Mouse (Mus musculus): Measurements from ENCODE around the gene Rsbn1l. TPM values are rescaled to one million over a fixed set of nuclear protein-coding genes. Genes with fewer than 3 reads are reported as not detected.
A peak's percentile ranks its signal among the peaks of the same experiment; 100 is the strongest.

The Rsbn1l gene
- total and polyA plus RNA-seq, 2 experiments, result 1.6 to 7.7 TPM

DNA sequence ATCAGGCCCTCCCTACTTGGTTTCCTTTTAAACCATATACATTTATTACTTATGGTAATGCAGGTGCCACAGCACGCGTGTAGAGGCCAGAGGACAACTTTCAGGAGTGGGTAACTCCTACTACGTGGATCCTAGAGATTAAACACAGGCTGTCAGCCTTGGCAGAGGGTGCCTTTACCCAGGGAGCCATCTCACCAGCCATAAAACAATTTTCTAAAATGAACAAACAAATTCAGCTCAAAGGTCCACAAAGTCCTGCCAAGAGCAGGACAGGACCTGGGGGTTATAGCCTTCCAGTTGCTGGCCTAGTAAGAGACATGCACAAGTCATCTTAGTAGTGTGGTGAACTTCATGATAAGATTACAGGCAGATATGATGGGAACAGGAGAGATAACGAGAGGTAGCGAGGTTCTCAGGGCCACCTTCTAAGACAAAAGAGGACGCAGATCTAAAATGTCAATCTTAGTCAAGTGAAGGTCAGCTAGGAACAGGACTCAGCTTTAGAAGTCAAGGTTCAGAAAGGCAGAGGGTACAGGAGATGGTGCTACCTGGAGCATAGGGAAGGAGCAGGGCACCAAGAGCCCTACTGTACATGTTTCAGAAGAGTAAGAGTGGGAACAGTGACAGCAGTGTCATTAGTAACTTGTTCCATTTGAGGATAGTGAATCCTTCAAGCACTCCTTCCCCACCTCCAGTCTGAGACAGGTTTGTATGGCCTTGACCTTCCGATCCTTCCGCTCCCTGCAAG lies 34.0 kb upstream of the Rsbn1l start:
- Histone ChIP-seq H3K4me1 (ENCODE audit: control insufficient read depth, insufficient read depth, low read length) (peaks cover 7% of the 10 kb centered on the region), H3K79me2 (ENCODE audit: control insufficient read depth, insufficient read depth, low read length) (no peaks in the 10 kb centered on the region), H3K4me3 (ENCODE audit: insufficient read depth, low read depth, low read length) (no peak overlapping the region), H3K27ac (replicated peaks; ENCODE audit: insufficient read depth, low read depth, low read length) (no peak overlapping the region), H3K36me3 (ENCODE audit: control insufficient read depth, insufficient read depth, low read length) (peaks cover 34% of the 10 kb centered on the region), H3K9ac (ENCODE audit: low read depth, low read length) (no peak overlapping the region), H3K27me3 (ENCODE audit: control insufficient read depth, insufficient read depth, low read length) (no peaks in the 10 kb centered on the region)
- DNase-seq (ENCODE audit: extremely low read depth, low read depth, low spot score), result peak; percentile 81
- no peak for TF ChIP-seq POLR2A (IDR thresholded peaks at IDR 0.05; ENCODE audit: extremely low read depth, insufficient read depth, low read length)
- TF ChIP-seq CTCF (IDR thresholded peaks at IDR 0.05; ENCODE audit: low read depth, low read length), result no peak
- 55% methylated on average over 8 of the region's 8 CpGs for WGBS

DNA sequence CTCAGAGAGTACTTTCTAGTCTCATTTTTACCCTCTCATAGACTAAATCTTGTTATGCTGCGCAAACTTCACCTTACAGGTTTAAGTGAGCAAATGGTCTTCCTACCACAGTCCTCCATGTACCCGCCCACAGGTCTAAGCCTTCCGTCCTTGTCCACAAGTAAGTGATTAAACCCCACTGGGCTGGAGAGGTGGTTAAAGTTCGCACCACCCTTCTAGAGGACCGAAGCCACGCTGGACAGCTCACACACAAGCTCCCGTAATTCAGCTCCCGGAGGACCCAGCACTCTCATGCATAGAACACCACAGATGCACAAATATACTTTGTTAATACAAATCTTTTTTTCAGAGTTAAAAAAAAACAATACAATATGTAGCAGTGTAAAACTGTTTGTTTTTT lies 30.1 kb upstream of the Rsbn1l start:
- Histone ChIP-seq H3K4me3 (ENCODE audit: insufficient read depth, low read depth, low read length) (no peak overlapping the region), H3K9ac (ENCODE audit: low read depth, low read length) (no peak overlapping the region), H3K36me3 (ENCODE audit: control insufficient read depth, insufficient read depth, low read length) (peaks cover 25% of the 10 kb centered on the region), H3K27ac (replicated peaks; ENCODE audit: insufficient read depth, low read depth, low read length) (no peak overlapping the region), H3K4me1 (ENCODE audit: control insufficient read depth, insufficient read depth, low read length) (peaks cover 7% of the 10 kb centered on the region), H3K79me2 (ENCODE audit: control insufficient read depth, insufficient read depth, low read length) (no peaks in the 10 kb centered on the region), H3K27me3 (ENCODE audit: control insufficient read depth, insufficient read depth, low read length) (no peaks in the 10 kb centered on the region)
- no peak for DNase-seq (ENCODE audit: extremely low read depth, low read depth, low spot score)
- 93% methylated on average over 8 of the region's 8 CpGs for WGBS
- TF ChIP-seq POLR2A (IDR thresholded peaks at IDR 0.05; ENCODE audit: extremely low read depth, insufficient read depth, low read length) (no peak), CTCF (IDR thresholded peaks at IDR 0.05; ENCODE audit: low read depth, low read length) (no peak)

GRCm38 (mm10) chr5:20983505-20983904 lies 27.3 kb upstream of the Rsbn1l start:
- Histone ChIP-seq H3K27ac (replicated peaks; ENCODE audit: insufficient read depth, low read depth, low read length) (no peak overlapping the region), H3K9ac (ENCODE audit: low read depth, low read length) (no peak overlapping the region)

GRCm38 (mm10) chr5:20974690-20975089 lies 18.5 kb upstream of the Rsbn1l start:
- TF ChIP-seq POLR2A (IDR thresholded peaks at IDR 0.05; ENCODE audit: extremely low read depth, insufficient read depth, low read length), result no peak
- TF ChIP-seq CTCF (IDR thresholded peaks at IDR 0.05; ENCODE audit: low read depth, low read length), result no peak
- Histone ChIP-seq H3K4me1 (ENCODE audit: control insufficient read depth, insufficient read depth, low read length) (no peaks in the 10 kb centered on the region), H3K27ac (replicated peaks; ENCODE audit: insufficient read depth, low read depth, low read length) (no peak overlapping the region), H3K79me2 (ENCODE audit: control insufficient read depth, insufficient read depth, low read length) (no peaks in the 10 kb centered on the region), H3K36me3 (ENCODE audit: control insufficient read depth, insufficient read depth, low read length) (no peaks in the 10 kb centered on the region), H3K27me3 (ENCODE audit: control insufficient read depth, insufficient read depth, low read length) (no peaks in the 10 kb centered on the region), H3K9ac (ENCODE audit: low read depth, low read length) (no peak overlapping the region), H3K4me3 (ENCODE audit: insufficient read depth, low read depth, low read length) (no peak overlapping the region)
- 88% methylated on average over 4 of the region's 4 CpGs for WGBS
- DNase-seq (ENCODE audit: extremely low read depth, low read depth, low spot score), result no peak

More at GRCm38 (mm10) chr5:20983505-20983904, 27.3 kb upstream of the Rsbn1l start:
- H3K4me1 ChIP-seq (ENCODE audit: control insufficient read depth, insufficient read depth, low read length), result no peaks in the 10 kb centered on the region
- H3K36me3 ChIP-seq (ENCODE audit: control insufficient read depth, insufficient read depth, low read length), result peaks cover 16% of the 10 kb centered on the region
- no peaks in the 10 kb centered on the region for H3K79me2 ChIP-seq (ENCODE audit: control insufficient read depth, insufficient read depth, low read length)
- no peaks in the 10 kb centered on the region for H3K27me3 ChIP-seq (ENCODE audit: control insufficient read depth, insufficient read depth, low read length)
- TF ChIP-seq CTCF (IDR thresholded peaks at IDR 0.05; ENCODE audit: low read depth, low read length) (no peak), POLR2A (IDR thresholded peaks at IDR 0.05; ENCODE audit: extremely low read depth, insufficient read depth, low read length) (no peak)
- H3K4me3 ChIP-seq (ENCODE audit: insufficient read depth, low read depth, low read length), result no peak overlapping the region
- DNase-seq (ENCODE audit: extremely low read depth, low read depth, low spot score), result no peak

DNA sequence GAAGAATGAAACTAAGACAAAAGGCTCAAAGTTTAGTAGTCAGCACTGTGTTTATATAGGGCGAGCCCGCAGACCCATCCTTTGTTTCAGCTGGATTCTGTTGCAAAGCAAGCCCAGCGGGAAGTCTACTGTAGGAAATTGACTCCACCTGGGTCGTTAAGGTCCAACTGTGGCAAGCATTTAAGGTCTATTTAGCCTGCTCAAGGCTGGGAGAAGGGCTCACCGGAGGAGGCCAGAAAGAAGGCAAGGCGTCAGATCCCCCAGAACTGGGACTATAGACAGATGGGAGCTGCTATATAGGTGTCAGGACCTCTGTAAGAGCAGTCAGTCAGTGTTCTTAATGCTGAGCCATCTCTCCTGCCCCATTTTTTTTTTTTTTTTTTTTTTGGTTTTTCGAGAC lies 17.8 kb upstream of the Rsbn1l start:
- Histone ChIP-seq H3K27ac (replicated peaks; ENCODE audit: insufficient read depth, low read depth, low read length) (no peak overlapping the region), H3K36me3 (ENCODE audit: control insufficient read depth, insufficient read depth, low read length) (no peaks in the 10 kb centered on the region), H3K4me3 (ENCODE audit: insufficient read depth, low read depth, low read length) (no peak overlapping the region), H3K27me3 (ENCODE audit: control insufficient read depth, insufficient read depth, low read length) (no peaks in the 10 kb centered on the region), H3K9ac (ENCODE audit: low read depth, low read length) (no peak overlapping the region), H3K79me2 (ENCODE audit: control insufficient read depth, insufficient read depth, low read length) (no peaks in the 10 kb centered on the region), H3K4me1 (ENCODE audit: control insufficient read depth, insufficient read depth, low read length) (no peaks in the 10 kb centered on the region)
- 70% methylated on average over 7 of the region's 7 CpGs for WGBS
- TF ChIP-seq CTCF (IDR thresholded peaks at IDR 0.05; ENCODE audit: low read depth, low read length) (no peak), POLR2A (IDR thresholded peaks at IDR 0.05; ENCODE audit: extremely low read depth, insufficient read depth, low read length) (no peak)
- no peak for DNase-seq (ENCODE audit: extremely low read depth, low read depth, low spot score)

- 77% methylated on average over 5 of the region's 5 CpGs for WGBS
These were observed 16.9 kb upstream of the Rsbn1l start for GRCm38 (mm10) chr5:20973069-20973468.

More at GRCm38 (mm10) chr5:20973069-20973468, 16.9 kb upstream of the Rsbn1l start:
- TF ChIP-seq POLR2A (IDR thresholded peaks at IDR 0.05; ENCODE audit: extremely low read depth, insufficient read depth, low read length), result no peak
- no peak for TF ChIP-seq CTCF (IDR thresholded peaks at IDR 0.05; ENCODE audit: low read depth, low read length)
- Histone ChIP-seq H3K27me3 (ENCODE audit: control insufficient read depth, insufficient read depth, low read length) (no peaks in the 10 kb centered on the region), H3K27ac (replicated peaks; ENCODE audit: insufficient read depth, low read depth, low read length) (no peak overlapping the region), H3K4me1 (ENCODE audit: control insufficient read depth, insufficient read depth, low read length) (no peaks in the 10 kb centered on the region), H3K79me2 (ENCODE audit: control insufficient read depth, insufficient read depth, low read length) (no peaks in the 10 kb centered on the region), H3K9ac (ENCODE audit: low read depth, low read length) (no peak overlapping the region), H3K4me3 (ENCODE audit: insufficient read depth, low read depth, low read length) (no peak overlapping the region), H3K36me3 (ENCODE audit: control insufficient read depth, insufficient read depth, low read length) (no peaks in the 10 kb centered on the region)
- DNase-seq (ENCODE audit: extremely low read depth, low read depth, low spot score), result no peak

Data from liver, adult 2 months (tissue).